In genomic region chr2:143184614-143185013, GRCm38 (mm10) we compare ENCODE assay signal across 13 mouse cellular contexts.
"Had no signal": no experiment of that assay in that cellular context is flagged by ENCODE, and none has a peak within 500 bp of the region (broad histone marks: within the 10 kb centered on the region; RNA-seq: fewer than 3 reads in every experiment).

No protein-coding gene starts in this region.

- H3K27ac ChIP-seq: kidney, postnatal 0 days; liver, embryonic 14.5 days; macrophage; midbrain, embryonic 12.5 days; midbrain, embryonic 15.5 days; neural tube, embryonic 12.5 days; neural tube, embryonic 15.5 days; stomach, postnatal 0 days had no signal

- DNase-seq: kidney, adult 2 months; kidney, postnatal 25 days; liver, postnatal 0 days; lung, embryonic 14.5 days; thymus, postnatal 25 days had no signal

- H3K4me3 ChIP-seq: midbrain, embryonic 12.5 days; midbrain, embryonic 15.5 days; neural tube, embryonic 12.5 days; neural tube, embryonic 15.5 days had no signal
